Mouse (Mus musculus) gastrocnemius, adult 2 months (tissue): ENCODE measurements around the gene Smco3. TPM values are rescaled to one million over a fixed set of nuclear protein-coding genes. Genes with fewer than 3 reads are reported as not detected.
A peak's percentile ranks its signal among the peaks of the same experiment; 100 is the strongest.
"Not testable (repeated sequence)": the region's sequence is repeated elsewhere in the genome, so short reads cannot be mapped to it uniquely, and the experiment has no call there.

ENCODE experiments used
- DNase-seq: peaks from one replicate; pipeline ENCODE4 v3.0.0; 2022
- H3K27ac ChIP-seq: fragments of 200-600 bp; 2 replicates; pipeline ENCODE4 v1.8.1; 2022; ENCODE audit warnings: mild to moderate bottlenecking
- H3K4me3 ChIP-seq: fragments of 200-600 bp; 2 replicates; pipeline ENCODE4 v1.8.1; 2022; ENCODE audit warnings: mild to moderate bottlenecking, moderate library complexity
- CTCF ChIP-seq: fragments of 200-600 bp; IDR thresholded peaks from 2 replicates; pipeline ENCODE4 v1.8.1; 2022; ENCODE audit warnings: antibody characterized with exemption, mild to moderate bottlenecking, moderate library complexity
- intact Hi-C: fragments of 180-260 bp; cut with DNase I; formaldehyde crosslinking; loops from one replicate; pipeline ENCODE4 v1.15.1; 2025
- long read RNA-seq, 2 experiments: library from polyadenylated mRNA; stranded (forward); transcript quantifications; one replicate each; pipeline ENCODE4 v2.0.0; 2021
- total RNA-seq, 2 experiments: library from RNA; stranded (reverse); gene quantifications; 2 replicates each; pipeline ENCODE4 v1.2.3; 2021

Gene Smco3
- total RNA-seq: not detected
- long read RNA-seq, experiment 1: 0 reads
- long read RNA-seq, experiment 2: 0 reads

- H3K4me3 ChIP-seq: no peak within 1 kb of the TSS
- no peak for DNase-seq
- intact Hi-C loops: no loop called here
- H3K27ac ChIP-seq: no peak within 1 kb of the TSS
- no peak for TF ChIP-seq CTCF
Measured at GRCm38 (mm10) chr6:136835352-136835751, at the start of gene Smco3. Gene Smco3 (minus strand): TSS chr6:136835452.

DNA sequence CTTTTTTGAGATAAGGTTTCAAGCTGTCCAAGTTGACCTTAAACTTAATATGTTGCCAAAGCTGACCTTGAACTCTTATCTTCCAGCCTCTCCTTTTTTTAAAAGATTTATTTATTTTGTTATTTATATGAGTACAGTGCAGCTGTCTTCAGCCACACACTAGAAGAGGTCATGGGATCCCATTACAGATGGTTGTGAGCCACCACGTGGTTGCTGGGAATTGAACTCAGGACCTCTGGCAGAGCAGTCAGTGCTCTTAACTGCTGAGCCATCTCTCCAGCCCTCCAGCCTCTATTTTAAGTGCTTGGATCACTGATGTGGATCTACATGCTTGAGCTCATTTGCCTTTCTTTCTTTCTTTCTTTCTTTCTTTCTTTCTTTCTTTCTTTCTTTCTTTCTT, 49.5 kb upstream of the Smco3 start:
- H3K27ac ChIP-seq, intact Hi-C loops, DNase-seq, H3K4me3 ChIP-seq: not testable (repeated sequence)

GRCm38 (mm10) chr6:136883961-136884360, 48.7 kb upstream of the Smco3 start:
- intact Hi-C loops: no loop called here
- Histone ChIP-seq H3K4me3 (no peak overlapping the region), H3K27ac (no peak overlapping the region)
- DNase-seq: no peak
- TF ChIP-seq CTCF: no peak

DNA sequence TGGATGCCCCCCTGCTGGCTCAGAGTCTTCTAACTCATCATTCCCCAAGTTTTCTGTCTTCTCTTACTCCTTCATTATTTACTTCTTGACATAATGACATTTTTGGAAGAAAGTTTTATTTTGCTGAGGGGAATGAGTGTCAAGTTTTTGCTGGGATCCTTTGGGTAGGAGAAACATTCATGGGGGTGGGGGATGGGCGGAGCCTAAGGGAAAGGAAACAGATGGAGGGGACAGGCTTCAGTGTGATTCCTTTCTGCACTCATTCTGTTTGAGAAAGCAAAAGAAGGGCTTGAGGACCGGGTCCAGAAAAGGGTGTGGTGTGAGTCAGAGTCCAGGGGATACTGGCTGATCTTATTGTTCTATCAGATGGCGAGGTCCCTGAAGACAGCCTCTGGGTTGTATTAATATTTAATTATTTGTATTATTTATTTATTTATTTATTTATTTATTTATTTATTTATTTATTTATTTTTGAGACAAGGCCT, 48.2 kb upstream of the Smco3 start:
- H3K4me3 ChIP-seq: no peak overlapping the region
- DNase-seq: peak; percentile 30
- intact Hi-C loops: no loop called here
- H3K27ac ChIP-seq: no peak overlapping the region
- TF ChIP-seq CTCF: no peak

DNA sequence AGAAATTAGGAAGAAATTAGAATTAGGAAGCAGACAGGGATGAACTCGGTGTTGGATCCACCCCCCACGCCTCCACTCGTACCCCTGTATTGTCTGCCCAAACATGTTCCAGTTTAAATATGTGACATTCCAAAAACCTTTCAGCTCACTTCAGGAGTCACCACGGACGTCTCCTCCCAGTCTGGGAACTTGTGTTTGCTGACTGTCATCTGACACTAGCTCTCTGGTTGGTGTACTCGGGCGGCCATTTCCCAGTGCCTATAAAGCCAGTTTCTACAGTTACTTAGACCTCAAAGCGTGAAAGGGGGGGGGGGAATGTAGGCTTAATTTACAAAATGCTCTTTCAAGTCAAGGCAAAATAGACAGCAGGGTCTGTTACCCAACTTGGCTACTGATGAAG, 46.4 kb upstream of the Smco3 start:
- intact Hi-C loops: no loop called here
- no peak overlapping the region for H3K4me3 ChIP-seq
- no peak for DNase-seq
- no peak for TF ChIP-seq CTCF
- no peak overlapping the region for H3K27ac ChIP-seq

DNA sequence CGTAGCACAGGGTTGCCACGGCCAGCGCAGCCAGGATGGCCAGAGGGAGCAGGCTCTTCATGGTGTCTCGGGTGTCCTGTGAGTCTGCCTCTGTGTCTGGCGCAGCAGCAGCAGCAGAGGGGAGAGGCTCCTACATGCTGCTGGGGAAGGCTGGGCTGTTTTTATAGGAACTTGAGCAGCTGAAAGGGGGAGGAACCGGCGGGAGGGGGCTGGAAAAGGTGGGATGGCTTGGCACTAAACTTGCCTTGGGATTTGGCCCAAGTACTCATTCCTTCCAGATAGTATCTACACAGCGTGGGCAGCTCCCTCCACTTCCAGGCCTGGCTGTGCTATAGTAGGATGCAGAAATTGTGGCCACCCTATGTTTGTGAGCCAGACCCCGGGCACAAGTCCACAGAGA, 40.4 kb upstream of the Smco3 start, which contains the start of gene Mgp:
Gene Mgp (minus strand): TSS at position 154 of the 400 bp plus-strand sequence.
- no peak for TF ChIP-seq CTCF
- peak within 1 kb of the TSS; percentile 68 for H3K4me3 ChIP-seq
- intact Hi-C loops: no loop called here
- peak; percentile 44 for DNase-seq
- peak within 1 kb of the TSS; percentile 78 for H3K27ac ChIP-seq

DNA sequence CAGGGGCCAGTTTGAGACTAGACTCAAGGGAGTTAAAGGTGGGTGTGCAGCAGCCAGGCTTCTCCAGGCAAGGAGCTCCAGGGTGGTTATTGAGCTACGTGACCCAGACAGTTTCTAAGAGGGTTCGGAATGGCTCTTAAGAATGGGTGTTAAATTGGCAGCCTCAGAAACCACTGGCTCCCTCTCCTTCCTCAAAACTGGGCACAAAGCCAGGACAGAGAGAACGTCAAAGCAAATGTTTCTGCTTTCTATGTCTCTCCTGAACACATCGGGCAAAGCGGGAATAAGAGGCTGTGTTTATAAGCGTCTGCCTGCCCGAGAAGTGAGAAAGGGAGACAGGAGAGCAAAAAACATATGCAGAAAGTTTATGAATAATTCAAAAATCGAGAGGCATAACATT, 39.3 kb upstream of the Smco3 start:
- Histone ChIP-seq H3K4me3 (peak overlapping the region; percentile 68), H3K27ac (peak overlapping the region; percentile 78)
- no peak for DNase-seq
- TF ChIP-seq CTCF: no peak
- intact Hi-C loops: no loop called here

DNA sequence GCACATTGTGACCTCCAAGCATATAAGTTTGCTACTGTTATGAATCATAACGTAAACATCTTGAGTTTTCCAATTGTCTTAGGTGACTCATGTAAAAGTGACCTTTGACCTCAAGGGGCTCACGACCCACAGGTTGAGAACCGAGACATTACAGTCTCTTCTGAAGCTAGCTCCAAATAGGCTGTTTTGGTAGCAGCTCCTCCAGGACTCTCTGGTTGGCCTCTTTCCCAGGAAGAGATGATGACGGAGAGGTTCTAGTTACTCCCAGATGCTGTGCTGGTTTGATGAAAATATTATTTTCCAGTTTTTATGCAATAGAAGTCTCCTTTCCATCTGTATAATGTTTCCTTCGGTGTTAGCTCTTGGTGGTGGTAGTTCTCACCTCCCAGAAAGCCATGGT, 33.7 kb upstream of the Smco3 start:
- no peak for TF ChIP-seq CTCF
- intact Hi-C loops: no loop called here
- Histone ChIP-seq H3K4me3 (no peak overlapping the region), H3K27ac (peak overlapping the region; percentile 48; the same call in 1 of the 2 replicates)
- DNase-seq: no peak

GRCm38 (mm10) chr6:136866150-136866549, 30.9 kb upstream of the Smco3 start:
- no peak for TF ChIP-seq CTCF
- no peak for DNase-seq
- Histone ChIP-seq H3K4me3 (no peak overlapping the region), H3K27ac (no peak overlapping the region)
- intact Hi-C loops: no loop called here

DNA sequence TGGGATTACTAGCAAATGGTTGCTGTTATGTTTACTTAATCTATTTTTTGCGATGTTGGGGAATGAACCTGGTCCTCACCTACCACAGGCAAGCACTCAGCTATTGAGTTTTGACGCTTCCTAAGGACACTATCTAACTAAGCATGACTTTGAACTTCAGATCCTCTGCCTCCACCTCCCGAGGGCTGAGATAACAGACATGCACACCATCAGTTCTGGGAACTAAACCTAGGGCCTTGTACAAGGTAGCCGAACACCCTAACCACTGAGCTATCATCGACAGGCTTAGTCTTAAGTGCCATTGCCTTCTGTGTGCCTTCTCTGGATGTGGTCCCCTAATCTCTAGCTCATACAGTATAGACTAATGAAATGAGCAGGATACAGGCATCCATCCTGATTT, 30.1 kb upstream of the Smco3 start:
- Histone ChIP-seq H3K4me3 (no peak overlapping the region), H3K27ac (no peak overlapping the region)
- TF ChIP-seq CTCF: no peak
- intact Hi-C loops: no loop called here
- no peak for DNase-seq

- DNase-seq: no peak
- Histone ChIP-seq H3K4me3 (peak overlapping the region; percentile 26; the same call in 1 of the 2 replicates), H3K27ac (peak overlapping the region; percentile 43; the same call in 1 of the 2 replicates)
- TF ChIP-seq CTCF: peak; percentile 80
- intact Hi-C loops: loop anchor here (1.0 to 5.0 kb wide), 3 partner anchors 59 to 121 kb away; no protein-coding TSS in a partner anchor
Measured at GRCm38 (mm10) chr6:136861020-136861419, 25.8 kb upstream of the Smco3 start.

GRCm38 (mm10) chr6:136858420-136858819, 23.2 kb upstream of the Smco3 start:
- no peak overlapping the region for H3K27ac ChIP-seq
- no peak for DNase-seq
- intact Hi-C loops: no loop called here
- no peak overlapping the region for H3K4me3 ChIP-seq
- no peak for TF ChIP-seq CTCF

- TF ChIP-seq CTCF: no peak
- peak overlapping the region; percentile 7 for H3K4me3 ChIP-seq
- no peak for DNase-seq
- H3K27ac ChIP-seq: peak overlapping the region; percentile 56
- intact Hi-C loops: no loop called here
Measured at GRCm38 (mm10) chr6:136857873-136858260, 22.6 kb upstream of the Smco3 start.

DNA sequence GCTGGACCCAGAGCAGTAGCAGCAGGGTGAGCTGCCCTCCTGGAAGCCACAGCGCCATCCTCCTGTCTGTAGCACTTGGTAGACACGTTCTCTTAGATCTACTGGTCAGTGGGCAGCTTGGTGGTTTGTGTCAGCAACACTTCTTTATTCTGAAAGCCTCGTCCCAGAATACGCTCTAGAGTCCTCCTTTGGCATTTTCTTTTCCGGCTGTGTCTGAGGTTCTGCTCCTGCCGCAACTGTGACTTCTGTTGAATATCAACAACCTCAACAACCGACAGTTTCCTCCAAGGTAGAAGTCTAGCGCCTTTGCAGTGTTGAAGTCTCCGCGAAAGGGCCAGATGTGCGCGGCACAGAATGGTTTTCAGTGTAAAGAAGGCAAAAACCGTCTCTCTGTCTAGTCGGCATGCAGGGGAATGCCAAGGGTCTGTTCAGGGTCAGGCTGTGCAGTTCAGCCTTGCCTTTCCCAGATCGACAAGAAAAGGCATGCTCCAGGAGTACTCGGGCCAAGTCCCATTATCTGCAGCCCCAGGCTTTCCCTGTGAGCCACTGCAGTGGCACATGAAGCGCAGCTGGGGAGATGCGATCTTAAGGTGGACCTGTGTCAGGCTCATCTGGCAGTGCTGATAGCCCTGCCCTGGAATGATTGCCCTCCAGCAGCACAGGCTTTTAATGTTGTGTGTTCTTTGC, 22.1 kb upstream of the Smco3 start, which contains the start of gene Art4:
Gene Art4 (minus strand): TSS at position 548 of the 687 bp plus-strand sequence.
- intact Hi-C loops: no loop called here
- peak within 1 kb of the TSS; percentile 7 for H3K4me3 ChIP-seq
- TF ChIP-seq CTCF: no peak
- no peak for DNase-seq
- peak within 1 kb of the TSS; percentile 56 for H3K27ac ChIP-seq
